Mouse (Mus musculus): ENCODE data around the gene Gm10964. TPM values are rescaled to one million over a fixed set of nuclear protein-coding genes. Genes with fewer than 3 reads are reported as not detected.

Gene Gm10964
- polyA plus RNA-seq, 1 experiment from 2014 or later, result not detected

DNA sequence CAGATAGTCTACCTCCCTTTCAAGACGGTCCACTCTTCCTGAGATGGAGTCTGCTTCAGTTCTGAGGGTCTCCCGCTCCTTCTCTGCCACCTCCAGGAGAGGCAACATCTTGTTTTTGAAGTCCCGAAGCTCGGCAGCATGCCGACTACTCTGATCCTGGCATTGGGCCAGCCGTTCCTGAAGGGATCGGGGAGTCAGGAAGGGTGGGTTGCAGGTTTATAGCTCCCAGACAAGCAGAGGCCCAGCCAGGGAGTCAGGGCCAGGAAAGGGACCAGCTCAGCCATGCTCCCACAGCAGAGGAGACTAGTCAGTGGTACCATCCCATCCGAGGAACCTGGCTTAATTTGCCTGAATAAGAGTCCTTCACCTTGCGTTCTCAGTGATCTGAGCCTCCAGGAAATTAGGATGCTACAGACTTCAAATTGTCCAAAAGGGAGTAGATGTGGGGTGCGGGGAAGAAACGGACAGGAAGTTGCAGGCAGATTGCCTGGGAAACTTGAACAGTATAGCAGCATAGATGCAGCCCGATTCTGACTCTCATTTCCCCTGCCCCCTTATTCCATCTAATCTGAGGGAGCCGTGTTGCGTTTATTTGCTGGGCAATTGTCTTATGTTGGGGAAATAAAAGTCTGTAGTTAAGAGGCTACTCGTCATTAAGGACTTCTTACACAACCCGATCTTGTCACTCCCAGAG is 2.0 kb upstream of the Gm10964 start:
- H3K27me3 ChIP-seq (ENCODE audit: control insufficient read depth, insufficient read depth, low read length), result no peaks in the 10 kb centered on the region
- H3K4me1 ChIP-seq (replicated peaks; ENCODE audit: control insufficient read depth, insufficient read depth), result peaks cover 7% of the 10 kb centered on the region; the same call in 1 of the 2 replicates
- peak overlapping the region; percentile 31 for H3K4me3 ChIP-seq (ENCODE audit: low read depth, low read length)
- 32% methylated on average over 16 of the region's 16 CpGs for WGBS
- H3K9ac ChIP-seq (ENCODE audit: low read length), result peak overlapping the region; percentile 56
- peak overlapping the region; percentile 48 for H3K4me2 ChIP-seq (replicated peaks; ENCODE audit: low read depth)
- H3K9me3 ChIP-seq (ENCODE audit: control insufficient read depth, low read length), result no peaks in the 10 kb centered on the region
- DNase-seq (ENCODE audit: low spot score), result no peak
- TF ChIP-seq CTCF (IDR thresholded peaks at IDR 0.05; ENCODE audit: low read depth) (no peak), EP300 (optimal IDR thresholded peaks at IDR 0.05) (no peak)
- peak overlapping the region; percentile 89 for H3K27ac ChIP-seq (replicated peaks)
- peaks cover 2% of the 10 kb centered on the region; the same call in 1 of the 2 replicates for H3K36me3 ChIP-seq (ENCODE audit: control insufficient read depth, insufficient read depth, low read length)
- ATAC-seq (ENCODE audit: low FRiP score, low TSS enrichment), result no peak; the same call in 1 of the 2 replicates

DNA sequence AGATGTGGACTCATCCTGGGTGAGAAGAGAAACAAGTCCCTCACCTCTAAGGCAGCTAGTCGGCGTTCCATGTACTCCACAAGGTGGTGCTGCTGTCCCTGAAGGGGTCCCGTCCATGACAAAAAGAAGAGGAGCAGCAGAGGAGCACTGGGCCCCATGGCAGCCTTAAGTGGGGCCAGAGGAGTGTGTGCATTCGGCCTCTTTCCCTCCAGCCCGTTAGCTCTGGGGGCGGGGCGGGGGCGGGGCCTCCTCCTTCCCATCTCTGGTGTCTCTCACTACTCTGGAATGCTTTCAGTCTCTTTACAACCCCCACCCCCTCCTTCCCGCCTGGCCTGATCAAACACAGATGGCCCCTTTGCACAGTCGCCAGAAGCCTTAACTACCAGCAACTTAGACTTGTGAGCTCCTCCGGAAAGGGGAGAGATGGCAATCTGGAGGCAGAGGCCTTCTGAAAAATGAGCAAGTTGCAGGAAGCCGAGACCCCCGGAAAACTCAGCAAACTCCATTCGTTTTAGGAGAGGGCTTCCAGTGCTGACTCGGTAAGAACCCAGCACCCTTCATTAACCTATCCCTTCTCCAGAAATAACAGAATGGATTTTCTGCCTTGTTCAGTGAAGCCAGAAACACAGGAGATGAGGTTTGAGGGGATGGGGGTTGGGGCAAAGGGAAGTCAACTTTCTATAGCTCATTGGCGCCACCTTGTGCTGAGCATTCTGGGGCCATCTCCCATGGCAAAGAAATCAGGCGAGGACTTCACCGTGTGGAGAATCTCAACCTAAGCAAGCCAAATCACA is 1.2 kb upstream of the Gm10964 start, which contains the start of gene Olfml3:
Gene Olfml3 (minus strand): TSS at position 224 of the 794 bp plus-strand sequence.
- H3K4me2 ChIP-seq (replicated peaks; ENCODE audit: low read depth), result peak within 1 kb of the TSS; percentile 48
- peak within 1 kb of the TSS; percentile 31 for H3K4me3 ChIP-seq (ENCODE audit: low read depth, low read length)
- H3K4me1 ChIP-seq (replicated peaks; ENCODE audit: control insufficient read depth, insufficient read depth), result peaks cover 7% of the 10 kb centered on the region; the same call in 1 of the 2 replicates
- H3K9ac ChIP-seq (ENCODE audit: low read length), result peak within 1 kb of the TSS; percentile 56
- no peaks in the 10 kb centered on the region for H3K9me3 ChIP-seq (ENCODE audit: control insufficient read depth, low read length)
- peak; percentile 86 for DNase-seq (ENCODE audit: low spot score)
- WGBS, result under 1% methylated on average over 18 of the region's 18 CpGs
- peaks cover 3% of the 10 kb centered on the region; the same call in 1 of the 2 replicates for H3K36me3 ChIP-seq (ENCODE audit: control insufficient read depth, insufficient read depth, low read length)
- peak within 1 kb of the TSS; percentile 89 for H3K27ac ChIP-seq (replicated peaks)
- H3K27me3 ChIP-seq (ENCODE audit: control insufficient read depth, insufficient read depth, low read length), result no peaks in the 10 kb centered on the region
- TF ChIP-seq CTCF (IDR thresholded peaks at IDR 0.05; ENCODE audit: low read depth), result peak; percentile 93
- peak; percentile 80 for TF ChIP-seq EP300 (optimal IDR thresholded peaks at IDR 0.05)
- ATAC-seq (ENCODE audit: low FRiP score, low TSS enrichment), result peak; percentile 89

DNA sequence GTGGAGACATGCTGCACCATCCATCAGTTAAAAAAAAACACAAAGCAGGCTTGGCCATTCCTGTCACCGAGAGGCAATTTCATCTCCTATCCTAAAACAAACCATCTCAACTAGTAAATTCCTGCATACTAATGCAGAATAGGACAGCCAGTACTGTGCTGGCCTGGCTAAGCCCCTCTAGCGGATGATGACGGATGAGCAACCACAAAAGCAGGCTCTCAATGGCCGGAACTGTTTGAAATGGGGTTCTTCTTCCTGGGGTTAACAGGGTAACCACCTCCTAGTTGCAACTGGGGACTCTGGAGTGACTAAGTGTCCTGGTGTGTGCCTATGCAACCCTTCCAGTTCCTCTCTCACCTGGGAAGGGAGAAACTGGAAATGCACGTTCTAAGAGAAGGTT is 1.2 kb downstream of the Gm10964 start:
- Histone ChIP-seq H3K9me3 (ENCODE audit: control insufficient read depth, low read length) (no peaks in the 10 kb centered on the region), H3K4me3 (ENCODE audit: low read depth, low read length) (no peak overlapping the region), H3K27ac (replicated peaks) (no peak overlapping the region), H3K27me3 (ENCODE audit: control insufficient read depth, insufficient read depth, low read length) (no peaks in the 10 kb centered on the region), H3K4me1 (replicated peaks; ENCODE audit: control insufficient read depth, insufficient read depth) (peaks cover 3% of the 10 kb centered on the region; the same call in 1 of the 2 replicates), H3K36me3 (ENCODE audit: control insufficient read depth, insufficient read depth, low read length) (peaks cover 16% of the 10 kb centered on the region), H3K4me2 (replicated peaks; ENCODE audit: low read depth) (no peak overlapping the region), H3K9ac (ENCODE audit: low read length) (no peak overlapping the region)
- ATAC-seq (ENCODE audit: low FRiP score, low TSS enrichment), result no peak
- no peak for TF ChIP-seq EP300 (optimal IDR thresholded peaks at IDR 0.05)
- peak; percentile 36; the same call in 1 of the 2 replicates for TF ChIP-seq CTCF (IDR thresholded peaks at IDR 0.05; ENCODE audit: low read depth)
- DNase-seq (ENCODE audit: low spot score), result no peak
- WGBS, result 52% methylated on average over 5 of the region's 5 CpGs

DNA sequence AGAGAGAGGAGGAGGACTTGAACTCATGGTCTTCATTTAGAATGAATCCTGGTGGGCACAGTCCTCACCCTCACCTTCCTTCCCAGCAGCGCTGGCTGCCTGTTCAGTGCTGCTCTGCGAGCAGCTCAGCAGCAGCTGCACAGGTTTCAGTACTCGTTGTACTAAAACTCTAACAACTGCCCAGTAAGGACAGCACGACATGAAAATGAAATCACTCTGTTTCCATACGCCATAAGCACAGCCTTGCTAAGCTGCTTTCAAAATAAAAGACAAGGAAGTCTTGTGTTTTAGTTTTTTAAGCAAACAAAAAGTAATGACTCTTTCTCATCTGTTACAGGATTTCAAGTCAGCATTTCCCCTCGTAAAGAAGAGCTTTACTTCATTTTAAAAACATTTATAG is 4.0 kb downstream of the Gm10964 start:
- H3K27ac ChIP-seq (replicated peaks), result no peak overlapping the region
- no peaks in the 10 kb centered on the region for H3K27me3 ChIP-seq (ENCODE audit: control insufficient read depth, insufficient read depth, low read length)
- no peaks in the 10 kb centered on the region for H3K4me1 ChIP-seq (replicated peaks; ENCODE audit: control insufficient read depth, insufficient read depth)
- no peak for DNase-seq (ENCODE audit: low spot score)
- no peak overlapping the region for H3K4me2 ChIP-seq (replicated peaks; ENCODE audit: low read depth)
- peaks cover 23% of the 10 kb centered on the region for H3K36me3 ChIP-seq (ENCODE audit: control insufficient read depth, insufficient read depth, low read length)
- ATAC-seq (ENCODE audit: low FRiP score, low TSS enrichment), result no peak
- H3K9ac ChIP-seq (ENCODE audit: low read length), result no peak overlapping the region
- no peak overlapping the region for H3K4me3 ChIP-seq (ENCODE audit: low read depth, low read length)
- WGBS, result 71% methylated on average over 6 of the region's 6 CpGs
- TF ChIP-seq CTCF (IDR thresholded peaks at IDR 0.05; ENCODE audit: low read depth) (no peak), EP300 (optimal IDR thresholded peaks at IDR 0.05) (no peak)
- H3K9me3 ChIP-seq (ENCODE audit: control insufficient read depth, low read length), result no peaks in the 10 kb centered on the region

DNA sequence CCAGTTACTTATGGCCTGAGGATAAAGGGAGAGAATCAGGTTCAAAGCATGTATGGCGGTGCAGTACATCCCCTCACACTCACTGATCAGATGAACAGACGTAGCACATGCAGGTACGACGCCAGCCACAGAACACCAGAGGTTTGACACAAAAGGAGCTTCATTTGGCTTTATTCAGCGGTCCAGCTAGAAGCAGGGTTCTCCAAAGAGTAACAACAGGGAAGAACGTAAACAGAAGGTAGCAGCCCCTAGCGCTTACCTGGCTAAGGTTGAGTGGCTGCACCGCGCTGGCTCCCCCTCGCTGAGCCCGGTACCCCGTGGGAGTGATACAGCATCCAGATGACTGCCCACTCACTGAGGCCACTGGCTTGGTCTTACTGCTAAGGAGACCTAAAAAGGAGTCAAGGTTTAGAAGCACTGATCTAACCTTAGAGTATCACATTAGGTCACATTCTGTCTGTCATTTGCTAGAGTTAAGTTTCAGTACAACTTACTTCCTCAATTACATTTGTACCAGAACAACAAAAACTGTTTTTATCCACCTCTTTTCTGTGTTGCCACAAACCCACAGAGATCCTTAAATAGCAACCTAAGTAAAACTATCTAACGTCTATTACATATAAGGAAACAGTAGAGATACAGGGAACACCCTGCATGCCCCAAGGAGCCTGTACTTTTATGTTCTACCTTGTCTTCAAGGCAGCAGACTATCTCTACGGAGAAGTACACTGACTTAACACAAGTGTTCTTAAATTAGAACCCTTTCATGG is 6.0 kb downstream of the Gm10964 start:
- ATAC-seq (ENCODE audit: low FRiP score, low TSS enrichment) (no peak), DNase-seq (ENCODE audit: low spot score) (no peak)
- Histone ChIP-seq H3K9ac (ENCODE audit: low read length) (no peak overlapping the region), H3K4me1 (replicated peaks; ENCODE audit: control insufficient read depth, insufficient read depth) (no peaks in the 10 kb centered on the region), H3K4me3 (ENCODE audit: low read depth, low read length) (no peak overlapping the region), H3K27ac (replicated peaks) (no peak overlapping the region), H3K4me2 (replicated peaks; ENCODE audit: low read depth) (no peak overlapping the region), H3K36me3 (ENCODE audit: control insufficient read depth, insufficient read depth, low read length) (peaks cover 37% of the 10 kb centered on the region), H3K27me3 (ENCODE audit: control insufficient read depth, insufficient read depth, low read length) (no peaks in the 10 kb centered on the region), H3K9me3 (ENCODE audit: control insufficient read depth, low read length) (no peaks in the 10 kb centered on the region)
- TF ChIP-seq EP300 (optimal IDR thresholded peaks at IDR 0.05) (no peak), CTCF (IDR thresholded peaks at IDR 0.05; ENCODE audit: low read depth) (no peak)
- WGBS, result 92% methylated on average over 14 of the region's 14 CpGs
